Mouse (Mus musculus) embryonic fibroblast, embryonic 13.5 days (primary cell): ENCODE results near the gene Cep78. TPM values are rescaled to one million over a fixed set of nuclear protein-coding genes. Genes with fewer than 3 reads are reported as not detected.

ENCODE experiments used
- H3K27ac ChIP-seq: 2 replicates; pipeline ENCODE4 v1.5.1; 2012; ENCODE audit warnings: low read length, control low read depth, inconsistent platforms; ENCODE audit not compliant: insufficient read depth
- H3K4me1 ChIP-seq: 2 replicates; pipeline ENCODE4 v1.6.1; 2011; ENCODE audit warnings: low read length; ENCODE audit not compliant: control insufficient read depth, insufficient read depth
- H3K4me3 ChIP-seq: 2 replicates; pipeline ENCODE4 v1.5.1; 2011; ENCODE audit warnings: mild to moderate bottlenecking, control low read depth, low read length; ENCODE audit not compliant: insufficient read depth
- CTCF ChIP-seq: IDR thresholded peaks from 2 replicates; pipeline ENCODE4 v1.5.1; 2011; ENCODE audit warnings: mild to moderate bottlenecking, control low read depth, low read length, moderate library complexity, borderline replicate concordance; ENCODE audit not compliant: insufficient read depth
- POLR2A ChIP-seq: IDR thresholded peaks from 2 replicates; pipeline ENCODE4 v1.6.1; 2011; ENCODE audit warnings: low read depth, mild to moderate bottlenecking, control low read depth, low read length, moderate library complexity
- polyA plus RNA-seq: library from polyadenylated mRNA; stranded (reverse); fragments of >200 nt; gene quantifications from 2 replicates; pipeline ENCODE4 v1.2.4, GENCODE M21; 2011; ENCODE audit warnings: low read depth; ENCODE audit not compliant: missing spikeins, insufficient read length

Gene Cep78
- polyA plus RNA-seq, 1 experiment = 12.3 TPM

- Histone ChIP-seq H3K4me3 (no peak overlapping the region), H3K4me1 (0 out of 2 replicates have a peak, but pooled peaks cover 2% of the 10 kb centered on the region), H3K27ac (no peak overlapping the region)
- no peak for TF ChIP-seq POLR2A
- no peak for TF ChIP-seq CTCF
These were observed 42.2 kb downstream of the Cep78 start for GRCm38 (mm10) chr19:15942421-15943116.

GRCm38 (mm10) chr19:15941399-15941798 lies 43.4 kb downstream of the Cep78 start:
- Histone ChIP-seq H3K4me1 (0 out of 2 replicates have a peak, but pooled peaks cover 2% of the 10 kb centered on the region), H3K4me3 (no peak overlapping the region), H3K27ac (no peak overlapping the region)
- TF ChIP-seq CTCF (no peak), POLR2A (no peak)

- peaks cover 2% of the 10 kb centered on the region; the same call in 1 of the 2 replicates for H3K4me1 ChIP-seq
- TF ChIP-seq CTCF = no peak
- peak; percentile 61 for TF ChIP-seq POLR2A
- H3K4me3 ChIP-seq = no peak overlapping the region
These were observed 59.1 kb downstream of the Cep78 start for GRCm38 (mm10) chr19:15925719-15926045.

GRCm38 (mm10) chr19:15924866-15925718 lies 59.7 kb downstream of the Cep78 start:
- TF ChIP-seq CTCF = no peak
- peak; percentile 90 for TF ChIP-seq POLR2A
- peak overlapping the region; percentile 78 for H3K4me3 ChIP-seq
- H3K4me1 ChIP-seq = peaks cover 2% of the 10 kb centered on the region; the same call in 1 of the 2 replicates
- H3K27ac ChIP-seq = peak overlapping the region; percentile 95

More at GRCm38 (mm10) chr19:15925719-15926045, 59.1 kb downstream of the Cep78 start:
- H3K27ac ChIP-seq = peak overlapping the region; percentile 95

GRCm38 (mm10) chr19:15924181-15924865 lies 60.5 kb downstream of the Cep78 start:
- peak overlapping the region; percentile 83 for H3K27ac ChIP-seq
- TF ChIP-seq CTCF (no peak), POLR2A (no peak)

GRCm38 (mm10) chr19:15923426-15923825 lies 61.4 kb downstream of the Cep78 start:
- H3K4me3 ChIP-seq = peak overlapping the region; percentile 78
- TF ChIP-seq POLR2A (peak; percentile 93), CTCF (no peak)
- H3K27ac ChIP-seq = peak overlapping the region; percentile 83
- peaks cover 2% of the 10 kb centered on the region; the same call in 1 of the 2 replicates for H3K4me1 ChIP-seq

More at GRCm38 (mm10) chr19:15924181-15924865, 60.5 kb downstream of the Cep78 start:
- Histone ChIP-seq H3K4me1 (peaks cover 2% of the 10 kb centered on the region; the same call in 1 of the 2 replicates), H3K4me3 (peak overlapping the region; percentile 78)

- TF ChIP-seq CTCF = no peak
- TF ChIP-seq POLR2A = no peak
- Histone ChIP-seq H3K4me1 (no peaks in the 10 kb centered on the region), H3K4me3 (no peak overlapping the region), H3K27ac (no peak overlapping the region)
These were observed 65.5 kb downstream of the Cep78 start for GRCm38 (mm10) chr19:15919336-15919735.

- TF ChIP-seq CTCF = no peak
- TF ChIP-seq POLR2A = no peak
- no peak overlapping the region for H3K27ac ChIP-seq
- no peaks in the 10 kb centered on the region for H3K4me1 ChIP-seq
- no peak overlapping the region for H3K4me3 ChIP-seq
These were observed 66.7 kb downstream of the Cep78 start for GRCm38 (mm10) chr19:15918111-15918510.

GRCm38 (mm10) chr19:15913249-15913997 lies 71.4 kb downstream of the Cep78 start:
- H3K4me1 ChIP-seq = no peaks in the 10 kb centered on the region
- no peak overlapping the region for H3K4me3 ChIP-seq
- TF ChIP-seq CTCF = no peak
- TF ChIP-seq POLR2A = no peak

More at GRCm38 (mm10) chr19:15913249-15913997, 71.4 kb downstream of the Cep78 start:
- no peak overlapping the region for H3K27ac ChIP-seq
